Mouse (Mus musculus): ENCODE measurements at regions not wholly inside any gene's neighbourhood (a gene's known extent, or its start where the extent isn't known, plus 50 kb on each side); places are given as distances from the start of the nearest gene placed in this dataset.

DNA sequence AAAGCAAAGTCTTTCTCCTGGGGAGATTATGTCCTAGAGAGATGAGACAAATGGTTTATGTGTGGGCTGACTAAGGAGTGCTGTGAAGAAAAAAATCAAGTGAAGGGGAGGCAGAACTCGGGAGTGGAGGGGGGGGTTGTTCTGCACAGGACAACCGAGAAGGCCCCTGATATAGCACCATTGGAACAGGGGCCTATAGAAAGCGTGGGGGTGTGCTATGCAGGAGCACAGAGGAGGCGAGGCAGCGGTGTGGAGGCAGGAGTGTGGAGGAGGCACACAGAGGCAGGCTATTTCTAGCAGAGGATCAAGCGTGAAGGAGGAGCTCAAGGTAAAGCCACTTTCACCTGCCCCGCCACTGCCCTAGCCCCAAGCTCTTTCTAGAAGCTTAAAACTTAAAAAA, 88.0 kb upstream of the Dapk1 start:
- no peak for DNase-seq (ENCODE audit: low spot score)

DNA sequence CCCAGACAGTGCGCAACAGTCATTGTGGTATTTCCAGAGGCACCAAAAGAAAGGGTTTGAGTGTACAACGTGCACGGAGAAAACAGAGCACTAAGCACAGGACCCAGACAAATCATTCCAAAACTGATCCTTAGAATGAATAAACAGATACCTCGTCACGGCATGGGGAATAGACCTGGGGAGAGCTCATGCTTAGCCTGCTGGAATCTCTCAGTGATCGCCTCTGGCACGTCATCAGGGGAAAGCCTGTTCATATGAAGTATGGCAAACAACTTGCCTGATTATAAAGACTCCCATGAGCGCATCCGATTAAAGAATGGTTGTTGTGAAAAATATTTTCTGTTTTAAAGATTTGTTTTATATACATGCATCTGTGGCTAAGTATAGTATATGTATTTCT, 86.9 kb upstream of the Dapk1 start:
- no peak for DNase-seq (ENCODE audit: low spot score)

DNA sequence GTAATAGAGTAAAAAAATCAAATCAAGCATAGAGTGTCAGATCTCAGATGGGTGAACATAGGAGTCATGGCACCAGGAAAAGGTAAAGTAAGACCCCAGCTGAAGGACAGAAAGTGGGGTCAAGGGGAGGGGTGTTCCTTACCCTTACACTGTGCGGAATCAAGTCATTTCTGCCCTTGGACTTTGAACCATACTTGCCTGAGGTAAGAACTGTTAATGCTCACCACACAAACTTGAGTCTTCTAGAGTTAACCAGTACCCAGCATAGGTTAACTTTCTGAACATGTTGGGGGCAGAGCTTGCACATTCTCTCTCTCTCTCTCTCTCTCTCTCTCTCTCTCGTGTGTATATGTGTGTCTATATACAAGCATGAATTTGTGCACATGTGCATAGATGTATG, 83.7 kb upstream of the Dapk1 start:
- no peak for DNase-seq (ENCODE audit: low spot score)

DNA sequence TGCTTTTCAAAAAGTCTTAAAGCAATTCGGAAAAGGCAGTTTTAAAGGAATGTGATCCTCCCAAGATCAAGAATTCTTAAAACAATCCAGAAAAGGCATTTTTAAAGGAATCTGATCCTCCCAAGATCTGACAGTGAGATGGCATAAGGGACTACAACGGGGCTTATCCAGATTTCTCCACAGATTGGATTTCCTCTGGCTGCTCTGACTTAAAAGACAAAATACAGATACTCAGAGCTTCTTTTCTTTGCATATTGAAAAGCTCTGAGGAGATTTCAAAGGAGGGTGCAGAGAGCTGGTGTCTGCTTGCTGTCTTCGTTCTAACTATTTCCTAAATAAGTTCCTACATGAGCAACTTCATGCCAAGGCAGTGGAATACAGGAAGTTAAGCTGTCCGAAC, 82.0 kb upstream of the Dapk1 start:
- no peak for DNase-seq (ENCODE audit: low spot score)

DNA sequence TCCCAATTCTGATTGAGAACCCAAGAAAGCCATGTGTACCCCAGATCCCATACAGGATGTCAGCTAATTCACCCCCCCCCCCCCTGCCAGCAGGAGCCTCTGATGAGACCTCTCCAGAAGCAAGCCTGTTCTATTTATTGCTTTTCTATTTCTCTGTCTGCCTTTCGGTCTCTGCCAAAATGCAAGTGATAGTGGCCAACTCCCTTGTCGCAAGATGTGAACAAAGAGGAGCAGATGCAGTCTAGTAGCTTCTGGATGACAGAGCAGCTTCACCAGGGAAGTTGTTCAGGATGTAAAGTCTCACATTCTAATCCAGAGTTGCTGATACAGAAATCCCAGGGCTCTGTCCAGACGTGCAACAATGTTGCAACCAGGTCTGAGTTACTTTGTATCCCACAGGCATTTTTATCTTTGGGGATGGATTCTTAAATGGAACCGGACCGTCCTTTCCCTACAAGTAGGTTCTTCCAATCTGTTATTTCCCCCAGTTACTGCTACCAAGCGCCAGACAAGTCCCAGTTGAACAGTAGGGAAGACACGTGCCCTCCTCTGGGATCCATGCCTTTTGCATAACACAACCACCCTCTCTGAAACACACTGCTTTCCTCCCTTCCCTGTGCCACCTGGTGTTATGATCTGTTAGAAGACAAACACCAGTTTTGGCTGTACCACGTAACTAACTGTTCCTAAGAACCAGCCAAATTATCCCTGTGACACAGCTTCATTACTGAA, 78.9 kb upstream of the Dapk1 start:
- DNase-seq (ENCODE audit: low spot score): no peak

DNA sequence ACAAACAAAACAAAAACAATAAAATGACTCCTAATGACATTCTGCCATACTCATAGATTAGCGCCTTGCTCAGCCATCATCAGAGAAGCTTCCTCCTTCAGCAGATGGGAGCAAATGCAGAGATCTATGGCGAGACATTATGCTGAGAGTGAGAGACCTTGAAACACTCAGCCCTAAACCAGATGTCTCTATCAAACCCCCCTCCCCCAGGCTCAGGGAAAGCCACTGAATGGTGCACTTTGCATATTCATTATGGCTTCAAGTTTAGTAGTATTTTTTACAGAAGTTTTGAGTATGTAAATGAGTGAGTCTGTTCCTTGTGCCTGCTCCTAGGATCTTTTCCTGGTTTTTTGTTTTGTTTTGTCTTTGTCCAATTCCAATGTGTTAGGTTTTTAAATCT, 73.9 kb upstream of the Dapk1 start:
- DNase-seq (ENCODE audit: low spot score): no peak

DNA sequence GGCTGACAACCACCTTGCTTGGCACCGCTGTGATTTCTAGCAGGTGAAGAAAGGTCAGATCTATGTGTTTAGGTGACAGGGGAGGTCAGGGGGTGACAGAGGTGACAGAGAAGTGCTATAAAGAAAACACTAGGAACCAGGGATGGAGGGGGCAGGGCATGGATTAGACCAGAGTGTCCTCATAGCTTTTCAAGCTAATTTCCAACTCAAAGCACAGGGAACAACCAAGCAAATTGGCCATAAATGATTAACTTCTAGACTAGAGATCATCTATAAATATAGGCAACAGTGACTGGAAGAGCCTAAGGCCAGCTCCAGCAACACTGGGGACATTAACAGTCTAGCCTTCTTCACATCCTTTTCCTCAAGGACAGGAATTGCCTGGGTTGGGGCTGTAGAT, 72.9 kb upstream of the Dapk1 start:
- no peak for DNase-seq (ENCODE audit: low spot score)

DNA sequence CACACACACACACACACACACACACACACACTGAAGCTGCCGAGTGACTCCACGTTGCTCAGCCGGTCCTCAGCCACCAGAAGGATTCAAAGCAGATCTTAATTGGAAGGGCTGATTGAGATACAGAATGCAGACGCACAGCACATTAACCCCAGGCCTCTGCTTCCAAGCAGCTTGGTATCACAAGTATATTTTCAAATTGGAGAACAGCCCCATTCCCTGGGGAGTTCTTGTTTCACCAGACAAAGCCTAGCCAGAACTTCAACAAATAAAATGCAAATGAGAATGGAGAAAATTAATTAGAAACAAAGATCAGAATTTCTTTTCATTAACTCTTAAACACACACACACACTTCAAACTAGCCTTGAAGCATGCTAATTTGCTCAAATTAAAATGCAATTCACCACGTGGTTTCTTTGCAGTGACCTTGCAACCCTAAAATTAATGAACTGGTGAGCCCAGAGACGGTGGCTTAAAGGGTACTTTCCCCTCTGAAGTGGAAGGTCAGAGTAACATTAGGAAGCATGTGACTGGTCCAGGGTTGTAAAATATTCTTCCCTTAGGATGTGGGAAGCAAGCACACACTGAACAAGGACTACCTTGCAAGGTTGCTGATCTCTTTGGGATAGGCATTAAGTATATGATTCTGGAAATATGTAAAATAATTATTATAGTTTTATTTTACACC, 72.2 kb upstream of the Dapk1 start:
- no peak for DNase-seq (ENCODE audit: low spot score)

DNA sequence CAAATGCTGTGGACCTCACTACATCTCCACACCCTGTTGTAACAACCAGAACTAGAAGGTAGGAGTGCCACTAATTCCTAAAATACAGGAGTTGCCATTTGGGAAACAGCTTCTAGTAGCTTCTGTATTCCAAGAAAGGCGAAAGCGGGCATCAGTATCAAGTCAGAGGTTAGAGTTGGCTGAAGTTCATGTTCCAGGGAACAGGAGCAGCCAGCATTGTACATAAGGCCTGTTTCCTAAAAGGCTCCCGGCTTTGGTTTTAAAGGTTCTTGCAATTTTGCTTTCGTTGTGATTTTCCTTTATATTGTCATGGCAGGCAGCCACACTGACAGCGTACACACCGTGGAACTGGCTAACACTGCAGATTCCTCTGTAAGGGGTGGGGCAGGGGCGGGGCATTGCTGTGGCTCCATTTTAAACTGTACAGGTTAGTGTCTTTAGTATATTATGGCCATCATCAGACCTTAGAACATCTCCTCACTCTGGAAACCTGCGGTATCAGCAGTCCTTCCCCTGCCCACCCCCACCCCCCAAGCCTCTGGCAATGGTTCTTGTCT, 67.8 kb upstream of the Dapk1 start:
- DNase-seq (ENCODE audit: low spot score): no peak

DNA sequence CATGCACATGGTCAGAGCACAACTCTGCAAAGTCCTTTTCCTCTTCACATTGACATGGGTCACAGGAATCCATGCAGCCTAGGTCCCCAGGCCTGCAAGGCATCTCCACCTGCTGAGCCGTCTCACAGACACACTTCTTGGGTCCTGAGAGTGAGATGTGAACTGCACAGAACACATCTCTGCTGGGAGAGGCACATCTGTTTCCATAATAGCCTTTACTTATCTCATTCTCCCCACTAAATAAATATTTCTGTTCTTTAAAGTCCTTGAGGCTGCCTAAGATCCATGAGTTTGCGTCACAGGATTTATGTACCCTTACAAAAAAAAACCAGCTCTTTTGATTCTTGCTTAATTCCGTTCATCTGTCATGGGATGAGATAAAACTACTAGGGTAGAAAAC, 67.2 kb upstream of the Dapk1 start:
- no peak for DNase-seq (ENCODE audit: low spot score)

DNA sequence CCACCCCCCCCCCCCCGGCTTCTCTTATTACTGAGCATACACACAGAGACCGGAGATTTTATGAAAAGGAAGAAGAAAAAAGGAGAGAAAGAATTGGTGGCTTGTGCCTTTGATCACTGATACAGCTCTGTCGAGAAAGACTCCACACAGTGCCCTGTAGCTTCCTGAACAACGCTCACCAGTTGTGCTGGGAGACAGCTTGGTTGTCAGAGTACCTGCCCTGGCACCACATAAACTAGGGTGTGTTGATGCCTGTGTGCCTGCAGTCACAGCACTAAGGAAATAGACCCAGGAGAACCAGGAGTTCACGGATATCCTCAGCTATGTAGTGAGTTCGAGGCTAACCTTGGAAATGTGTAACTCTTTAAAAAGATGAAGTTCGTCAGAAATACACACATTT, 66.7 kb upstream of the Dapk1 start:
- DNase-seq (ENCODE audit: low spot score): no peak

DNA sequence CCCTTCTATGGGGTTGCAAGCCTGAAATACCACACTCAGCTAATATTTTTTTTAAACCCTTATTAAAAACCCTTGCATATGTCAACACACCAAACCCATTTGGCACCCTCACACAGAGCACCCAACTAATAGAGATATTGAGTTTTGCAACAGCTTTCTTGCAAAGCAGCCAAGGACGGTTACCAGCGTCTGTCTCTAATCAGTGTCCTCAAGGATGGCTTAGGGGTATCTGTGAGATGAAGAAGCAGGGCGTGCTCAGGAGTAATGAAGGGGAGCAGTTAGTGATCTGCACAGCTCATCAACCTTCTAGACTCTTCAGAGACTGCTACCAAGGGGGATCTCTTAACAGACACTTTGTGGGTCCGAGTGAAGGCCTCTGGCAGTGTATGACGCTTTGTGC, 65.0 kb upstream of the Dapk1 start:
- no peak for DNase-seq (ENCODE audit: low spot score)

DNA sequence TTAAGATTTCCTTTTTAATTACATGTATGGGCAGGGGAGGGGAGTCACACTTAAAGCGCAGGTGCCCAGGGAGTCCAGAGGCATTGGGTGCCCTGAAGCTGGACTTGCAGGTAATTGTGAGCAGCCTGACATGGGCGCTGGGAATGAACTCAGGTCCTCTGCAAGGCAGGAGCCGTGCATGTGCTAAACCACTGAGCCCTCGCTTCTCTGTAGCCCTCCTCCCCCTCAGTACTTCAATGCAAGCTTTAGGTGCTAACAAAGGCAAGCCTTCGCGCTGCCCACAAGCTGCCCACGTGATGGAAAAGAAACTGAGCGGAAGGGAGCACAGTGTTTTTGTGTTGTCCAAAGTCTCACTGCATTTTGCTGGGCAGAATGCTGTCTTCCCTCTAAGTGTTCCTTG, 63.6 kb upstream of the Dapk1 start:
- DNase-seq (ENCODE audit: low spot score): no peak

DNA sequence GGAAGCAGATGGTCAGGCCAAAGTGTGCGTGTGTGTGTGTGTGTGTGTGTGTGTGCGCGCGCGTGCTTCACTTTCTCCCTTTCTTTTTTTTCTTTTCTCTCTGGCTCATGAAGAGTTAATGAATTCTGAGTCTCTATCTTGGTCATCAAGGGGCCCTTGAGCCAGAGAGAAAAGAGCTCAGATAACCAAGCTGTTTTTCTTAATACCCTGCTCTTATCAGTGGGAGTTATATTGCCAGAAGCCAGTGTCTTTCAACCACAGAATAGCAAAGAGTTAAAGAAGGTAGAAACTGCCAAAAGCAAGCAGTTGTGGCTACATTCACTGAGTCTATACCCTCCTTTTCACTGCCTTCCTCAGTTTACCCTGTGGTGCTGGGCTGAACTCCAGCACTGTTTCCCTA, 60.6 kb upstream of the Dapk1 start:
- DNase-seq (ENCODE audit: low spot score): no peak

DNA sequence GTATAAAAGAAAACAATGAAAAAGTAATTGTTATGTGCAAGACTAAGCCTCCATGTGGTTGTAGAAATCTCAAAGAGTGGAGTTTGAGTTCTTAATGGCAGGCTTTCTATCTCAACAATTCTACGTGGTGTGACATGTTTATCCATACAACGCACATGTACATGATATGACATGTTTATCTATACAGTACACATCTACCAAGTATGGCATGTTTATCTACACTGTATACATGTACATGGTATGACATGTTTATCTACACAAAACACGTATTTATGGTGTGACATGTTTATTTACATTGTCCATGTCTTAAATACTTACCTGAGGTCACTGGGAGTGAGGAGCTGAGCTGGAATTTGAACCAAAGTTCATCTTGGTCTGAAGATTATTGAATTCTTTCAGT, 57.4 kb upstream of the Dapk1 start:
- no peak for DNase-seq (ENCODE audit: low spot score)

DNA sequence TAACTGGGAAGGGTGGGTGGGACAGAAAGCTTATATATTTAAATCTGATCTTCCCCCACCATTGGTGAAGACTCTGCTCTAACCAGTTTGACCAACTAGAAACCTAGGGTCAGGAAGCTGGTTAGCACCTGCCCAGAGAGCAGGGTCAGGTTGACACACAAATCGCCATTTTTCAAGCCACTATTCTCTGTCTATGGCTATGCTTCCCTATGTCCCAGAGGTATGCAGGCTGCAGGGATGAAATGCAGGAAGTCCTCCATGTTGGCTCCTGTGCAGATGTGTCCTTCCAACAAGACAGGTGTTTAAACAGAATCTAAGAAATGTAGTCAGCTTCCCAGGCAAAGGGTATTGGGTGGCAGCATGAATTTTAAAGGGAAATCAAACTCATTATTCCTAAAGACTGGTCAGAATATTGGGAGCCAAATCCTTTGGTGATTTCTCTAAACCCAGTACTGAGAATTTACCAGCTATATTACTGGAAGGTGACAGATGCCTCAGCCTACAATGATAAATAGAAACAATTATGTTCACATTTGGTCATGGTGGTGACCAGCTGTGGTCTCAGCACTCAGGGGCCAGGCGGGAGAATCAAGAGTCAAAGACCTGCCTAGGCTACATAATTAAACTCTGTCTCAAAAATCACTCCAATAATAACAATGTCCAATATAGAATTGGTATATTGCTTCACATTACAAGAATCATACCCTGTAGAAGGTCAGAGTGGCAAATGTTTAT, 55.6 kb upstream of the Dapk1 start:
- DNase-seq (ENCODE audit: low spot score): no peak
